8 mouse cellular contexts compared by ENCODE assay signal in genomic region chr8:85429219-85429618, GRCm38 (mm10). TPM values are rescaled to one million over a fixed set of nuclear protein-coding genes. Genes with fewer than 3 reads are reported as not detected.
DNase-seq lines count a peak whose midpoint lies in the region; ATAC-seq lines count a peak whose summit lies in the region.

No protein-coding gene starts in this region.

- peaks cover 43% of the 10 kb centered on the region for H3K4me1 ChIP-seq in heart, embryonic 12.5 days (replicated peaks)
- peaks cover 13% of the 10 kb centered on the region; the same call in 1 of the 2 replicates for H3K4me1 ChIP-seq in intestine, embryonic 15.5 days (replicated peaks)

- ATAC-seq in frontal cortex, adult (ENCODE audit: low TSS enrichment): peak; percentile 29; the same call in 1 of the 2 replicates
- no peak for ATAC-seq in heart, embryonic 12.5 days (ENCODE audit: insufficient number of reproducible peaks, low FRiP score)
- ATAC-seq in intestine, embryonic 15.5 days: no peak

- H3K27me3 ChIP-seq in heart, embryonic 12.5 days (replicated peaks): no peaks in the 10 kb centered on the region
- no peaks in the 10 kb centered on the region for H3K27me3 ChIP-seq in intestine, embryonic 15.5 days (replicated peaks)

- H3K4me2 ChIP-seq in heart, embryonic 12.5 days: peak overlapping the region; percentile 52
- H3K4me2 ChIP-seq in intestine, embryonic 15.5 days (replicated peaks): no peak overlapping the region

- no peaks in the 10 kb centered on the region for H3K9me3 ChIP-seq in heart, embryonic 12.5 days (replicated peaks)
- no peaks in the 10 kb centered on the region for H3K9me3 ChIP-seq in intestine, embryonic 15.5 days

- WGBS in heart, embryonic 12.5 days: 7% methylated on average over 4 of the region's 4 CpGs
- 22% methylated on average over 4 of the region's 4 CpGs for WGBS in intestine, embryonic 15.5 days

- peak overlapping the region; percentile 88 for H3K27ac ChIP-seq in heart, embryonic 12.5 days (ENCODE audit: poor library complexity, severe bottlenecking)
- H3K27ac ChIP-seq in intestine, embryonic 15.5 days: no peak overlapping the region

- 0 out of 2 replicates have a peak, but pooled peaks cover 3% of the 10 kb centered on the region for H3K36me3 ChIP-seq in heart, embryonic 12.5 days
- H3K36me3 ChIP-seq in intestine, embryonic 15.5 days: no peaks in the 10 kb centered on the region

- H3K9ac ChIP-seq in heart, embryonic 12.5 days: no peak overlapping the region
- no peak overlapping the region for H3K9ac ChIP-seq in intestine, embryonic 15.5 days

- DNase-seq in frontal cortex, postnatal 10 days (ENCODE audit: low spot score in 2 of 2): no peak
- DNase-seq in ZHBTc4 (ENCODE audit: low read depth, low spot score): peak; percentile 29
- peak; percentile 20 for DNase-seq in lung, postnatal 25 days (ENCODE audit: low spot score)
- DNase-seq in adrenal gland, postnatal 4 days (ENCODE audit: low spot score in 2 of 2): no peak
- no peak for DNase-seq in spleen, postnatal 4 days (ENCODE audit: low spot score in 2 of 2)

- peak overlapping the region; percentile 22; the same call in 1 of the 2 replicates for H3K4me3 ChIP-seq in heart, embryonic 12.5 days
- no peak overlapping the region for H3K4me3 ChIP-seq in intestine, embryonic 15.5 days (replicated peaks)

RNA-seq across cellular contexts. Expression of gene 4921524J17Rik, which starts 3.4 kb away (rescaled TPM):
- 69.5 and 73.4 TPM in 2 replicates for polyA plus RNA-seq in heart, embryonic 12.5 days (2016; fragmentation: Nextera tagmentation; extraction: Ambion mirVana)
- total RNA-seq in adrenal gland, postnatal 4 days (2021): 10 to 100 TPM; 36.1 to 37.5 TPM
- polyA plus RNA-seq in intestine, embryonic 15.5 days (2015; fragmentation: Nextera tagmentation; extraction: Ambion mirVana): 36.5 and 39.0 TPM in 2 replicates

RNA-seq across cellular contexts. Expression of gene Mylk3, which starts 43.1 kb away (rescaled TPM):
- 211 and 224 TPM in 2 replicates for polyA plus RNA-seq in heart, embryonic 12.5 days (2016; fragmentation: Nextera tagmentation; extraction: Ambion mirVana)
- total RNA-seq in adrenal gland, postnatal 4 days (2021): 1 to 10 TPM; 1.9 to 3.9 TPM
- polyA plus RNA-seq in intestine, embryonic 15.5 days (2015; fragmentation: Nextera tagmentation; extraction: Ambion mirVana): 11.0 and 11.2 TPM in 2 replicates

Comparison
In these comparisons a context has a peak if more than half of its experiments do, and no peak if none do; other contexts are left out.
1. DNase-seq: peak in ZHBTc4 (single experiment) and lung, postnatal 25 days (single experiment); none in frontal cortex, postnatal 10 days (0 of 2), adrenal gland, postnatal 4 days (0 of 2) and spleen, postnatal 4 days (0 of 2).
2. RNA of gene Mylk3, which starts 43.1 kb away (polyA plus RNA-seq): 211 to 224 TPM in heart, embryonic 12.5 days; 11.0 to 11.2 TPM in intestine, embryonic 15.5 days; every median in the first group is over 10 times any median in the second.